9 mouse cellular contexts compared by ENCODE assay signal in the genomic region with DNA sequence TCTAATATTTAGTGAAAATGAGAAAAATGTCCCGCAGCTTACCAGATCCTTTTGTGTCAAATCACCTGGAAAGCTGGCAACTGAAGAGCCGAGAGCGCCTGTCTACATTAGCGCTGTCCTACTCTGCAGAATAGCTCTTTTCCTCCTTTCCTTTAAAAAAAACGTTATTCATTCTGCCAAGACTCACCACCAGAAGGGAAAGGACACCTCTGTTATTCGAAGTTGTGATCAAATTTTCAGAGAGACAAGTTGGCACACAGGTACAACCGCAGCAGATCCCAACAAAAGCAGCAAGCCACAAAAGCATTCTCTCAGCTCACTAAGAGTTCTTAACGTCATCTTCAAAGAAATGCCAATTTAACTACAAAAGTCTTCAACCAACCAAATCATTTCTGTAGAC. TPM values are rescaled to one million over a fixed set of nuclear protein-coding genes. Genes with fewer than 3 reads are reported as not detected.
A peak's percentile ranks its signal among the peaks of the same experiment; 100 is the strongest.
DNase-seq lines count a peak whose midpoint lies in the region; ATAC-seq and TF ChIP-seq lines count a peak whose summit lies in the region.
"Had no signal": no experiment of that assay in that cellular context is flagged by ENCODE, and none has a peak within 500 bp of the region (broad histone marks: within the 10 kb centered on the region; RNA-seq: fewer than 3 reads in every experiment).

No protein-coding gene starts in this region.

- DNase-seq in heart, postnatal 25 days (ENCODE audit: low spot score) = no peak
- DNase-seq in hindbrain, postnatal 0 days (ENCODE audit: low spot score) = peak; percentile 19
- DNase-seq in thymus, postnatal 10 days (ENCODE audit: low spot score in 2 of 2) = no peak
- DNase-seq in thymus, postnatal 4 days = no peak
- DNase-seq: right cerebral cortex, postnatal 14 days had no signal

- H3K9me3 ChIP-seq in heart, embryonic 16.5 days (replicated peaks; ENCODE audit: control insufficient read depth, low read length) = 0 out of 2 replicates have a peak, but pooled peaks cover 5% of the 10 kb centered on the region
- no peaks in the 10 kb centered on the region for H3K9me3 ChIP-seq in embryonic facial prominence, embryonic 12.5 days
- no peaks in the 10 kb centered on the region for H3K9me3 ChIP-seq in hindbrain, postnatal 0 days (ENCODE audit: low read length)
- no peaks in the 10 kb centered on the region for H3K9me3 ChIP-seq in midbrain, embryonic 16.5 days (replicated peaks; ENCODE audit: control insufficient read depth, low read length, poor library complexity, severe bottlenecking)

- no peak overlapping the region for H3K27ac ChIP-seq in heart, embryonic 16.5 days (ENCODE audit: low read length)
- H3K27ac ChIP-seq in embryonic facial prominence, embryonic 12.5 days = no peak overlapping the region
- peak overlapping the region; percentile 100; the same call in 1 of the 2 replicates for H3K27ac ChIP-seq in hindbrain, postnatal 0 days
- peak overlapping the region; percentile 100 for H3K27ac ChIP-seq in midbrain, embryonic 16.5 days (ENCODE audit: low read length)

- ATAC-seq in heart, embryonic 16.5 days (replicated peaks; ENCODE audit: extremely low read depth, insufficient read depth, low FRiP score) = no peak
- no peak for ATAC-seq in embryonic facial prominence, embryonic 12.5 days (ENCODE audit: insufficient number of reproducible peaks, insufficient read depth, low FRiP score, low TSS enrichment)
- no peak for ATAC-seq in hindbrain, postnatal 0 days
- no peak for ATAC-seq in midbrain, embryonic 16.5 days
- no peak for ATAC-seq in inflammation-experienced regulatory T-cells, adult 6 months

- no peak for TF ChIP-seq CTCF in hindbrain, postnatal 0 days (IDR thresholded peaks at IDR 0.05; ENCODE audit: low read depth)

- peaks cover 23% of the 10 kb centered on the region for H3K36me3 ChIP-seq in heart, embryonic 16.5 days (ENCODE audit: control insufficient read depth, insufficient read depth)
- peaks cover 22% of the 10 kb centered on the region for H3K36me3 ChIP-seq in embryonic facial prominence, embryonic 12.5 days
- no peaks in the 10 kb centered on the region for H3K36me3 ChIP-seq in hindbrain, postnatal 0 days (ENCODE audit: insufficient read depth, low read length)
- peaks cover 3% of the 10 kb centered on the region; the same call in 1 of the 2 replicates for H3K36me3 ChIP-seq in midbrain, embryonic 16.5 days (ENCODE audit: control insufficient read depth, insufficient read depth, low read length)

- H3K4me1 ChIP-seq in heart, embryonic 16.5 days (ENCODE audit: control insufficient read depth, insufficient read depth, low read length) = peaks cover 26% of the 10 kb centered on the region
- H3K4me1 ChIP-seq in embryonic facial prominence, embryonic 12.5 days = peaks cover 24% of the 10 kb centered on the region
- H3K4me1 ChIP-seq in hindbrain, postnatal 0 days (ENCODE audit: insufficient read depth, low read length) = peaks cover 9% of the 10 kb centered on the region; the same call in 1 of the 2 replicates
- peaks cover 25% of the 10 kb centered on the region for H3K4me1 ChIP-seq in midbrain, embryonic 16.5 days (ENCODE audit: control insufficient read depth, insufficient read depth, low read length)

- 65% methylated on average over 8 of the region's 8 CpGs for WGBS in heart, embryonic 16.5 days
- 79% methylated on average over 8 of the region's 8 CpGs for WGBS in embryonic facial prominence, embryonic 12.5 days
- WGBS in hindbrain, postnatal 0 days = 20% methylated on average over 8 of the region's 8 CpGs
- 32% methylated on average over 8 of the region's 8 CpGs for WGBS in midbrain, embryonic 16.5 days

- intact Hi-C loops in heart, postnatal 25 days (cut with DNase I) = loop anchor here (10.0 kb wide), 2 partner anchors 98 to 258 kb away; no protein-coding TSS in a partner anchor

- H3K4me3 ChIP-seq in heart, embryonic 16.5 days (ENCODE audit: low read length) = peak overlapping the region; percentile 96
- H3K4me3 ChIP-seq in embryonic facial prominence, embryonic 12.5 days = peak overlapping the region; percentile 88
- peak overlapping the region; percentile 95 for H3K4me3 ChIP-seq in hindbrain, postnatal 0 days (ENCODE audit: low read length)
- H3K4me3 ChIP-seq in midbrain, embryonic 16.5 days (ENCODE audit: low read depth, low read length) = peak overlapping the region; percentile 92

- no peaks in the 10 kb centered on the region for H3K27me3 ChIP-seq in heart, embryonic 16.5 days (ENCODE audit: control insufficient read depth, insufficient read depth, low read length)
- no peaks in the 10 kb centered on the region for H3K27me3 ChIP-seq in embryonic facial prominence, embryonic 12.5 days
- no peaks in the 10 kb centered on the region for H3K27me3 ChIP-seq in hindbrain, postnatal 0 days (ENCODE audit: insufficient read depth, low read length)
- no peaks in the 10 kb centered on the region for H3K27me3 ChIP-seq in midbrain, embryonic 16.5 days (ENCODE audit: control insufficient read depth, insufficient read depth, low read depth, low read length)

- H3K9ac ChIP-seq in heart, embryonic 16.5 days (ENCODE audit: low read length) = peak overlapping the region; percentile 100
- no peak overlapping the region for H3K9ac ChIP-seq in embryonic facial prominence, embryonic 12.5 days
- H3K9ac ChIP-seq in hindbrain, postnatal 0 days (replicated peaks; ENCODE audit: low read length) = peak overlapping the region; percentile 100; the same call in 1 of the 2 replicates
- H3K9ac ChIP-seq in midbrain, embryonic 16.5 days (ENCODE audit: low read depth, low read length) = peak overlapping the region; percentile 99

- H3K4me2 ChIP-seq in heart, embryonic 16.5 days (ENCODE audit: low read depth, low read length) = peak overlapping the region; percentile 90
- peak overlapping the region; percentile 81 for H3K4me2 ChIP-seq in embryonic facial prominence, embryonic 12.5 days (replicated peaks)
- H3K4me2 ChIP-seq in hindbrain, postnatal 0 days (ENCODE audit: low read depth, low read length) = peak overlapping the region; percentile 71
- peak overlapping the region; percentile 86 for H3K4me2 ChIP-seq in midbrain, embryonic 16.5 days (ENCODE audit: low read length)

RNA-seq across cellular contexts. Expression of gene Arid2, which starts 4.2 kb away (rescaled TPM):
- polyA plus RNA-seq in heart, embryonic 16.5 days (2015; fragmentation: Nextera tagmentation; extraction: Ambion mirVana) = 13.5 and 14.0 TPM in 2 replicates
- total RNA-seq in heart, postnatal 25 days (2021) = 10 to 100 TPM; 21.0 to 26.9 TPM
- 33.0 and 33.1 TPM in 2 replicates for polyA plus RNA-seq in embryonic facial prominence, embryonic 12.5 days (2016; fragmentation: Nextera tagmentation; extraction: Ambion mirVana)
- 35.0 and 38.4 TPM in 2 replicates for total RNA-seq in hindbrain, postnatal 0 days (2014; rRNA removed)
- 11.2 and 11.5 TPM in 2 replicates for polyA plus RNA-seq in hindbrain, postnatal 0 days (2015; fragmentation: Nextera tagmentation; extraction: Ambion mirVana)
- 17.8 and 21.2 TPM in 2 replicates for polyA plus RNA-seq in midbrain, embryonic 16.5 days (2015; fragmentation: Nextera tagmentation; extraction: Ambion mirVana)
- polyA plus RNA-seq in inflammation-experienced regulatory T-cells, adult 6 months (2017; shearing (Covaris generic)) = 10 to 100 TPM; 13.7 to 21.7 (median 17.0) TPM

Comparison
In these comparisons a context has a peak if more than half of its experiments do, and no peak if none do; other contexts are left out.
1. H3K27ac ChIP-seq: peak in hindbrain, postnatal 0 days (single experiment) and midbrain, embryonic 16.5 days (single experiment); none in heart, embryonic 16.5 days (single experiment) and embryonic facial prominence, embryonic 12.5 days (single experiment).
2. Peak in every context shown above with its lines, with median percentiles within 50 percentile points of each other: H3K4me2 ChIP-seq and H3K4me3 ChIP-seq.